Mouse (Mus musculus) hindbrain, embryonic 15.5 days (tissue): Measurements from ENCODE around the gene Epb41l4b. TPM values are rescaled to one million over a fixed set of nuclear protein-coding genes. Genes with fewer than 3 reads are reported as not detected.

Experiments used
- ATAC-seq: fragments of 200-750 bp; cut with Nextera tagmentation; 2 replicates; pipeline ENCODE4 v1.8.0; 2017; ENCODE audit warnings: low read depth, moderate number of reproducible peaks, moderate TSS enrichment; ENCODE audit not compliant: low FRiP score
- H3K27ac ChIP-seq: fragments of 300-500 bp; sonication (generic); replicated peaks from 2 replicates; pipeline ENCODE4 v1.5.1; 2015; ENCODE audit warnings: mild to moderate bottlenecking, inconsistent platforms
- H3K27me3 ChIP-seq: fragments of 300-500 bp; sonication (generic); 2 replicates; pipeline ENCODE4 v1.6.1; 2015; ENCODE audit warnings: control low read depth, inconsistent platforms
- H3K36me3 ChIP-seq: fragments of 300-500 bp; sonication (generic); 2 replicates; pipeline ENCODE4 v1.6.1; 2015; ENCODE audit warnings: control low read depth, inconsistent platforms
- H3K4me1 ChIP-seq: fragments of 300-500 bp; sonication (generic); replicated peaks from 2 replicates; pipeline ENCODE4 v1.6.1; 2015; ENCODE audit warnings: control low read depth, inconsistent platforms
- H3K4me2 ChIP-seq: fragments of 300-500 bp; sonication (generic); 2 replicates; pipeline ENCODE4 v1.6.1; 2015; ENCODE audit warnings: moderate library complexity, mild to moderate bottlenecking, inconsistent platforms
- H3K4me3 ChIP-seq: fragments of 300-500 bp; sonication (generic); 2 replicates; pipeline ENCODE4 v1.5.1; 2015; ENCODE audit warnings: mild to moderate bottlenecking, inconsistent platforms
- H3K9ac ChIP-seq: fragments of 300-500 bp; sonication (generic); 2 replicates; pipeline ENCODE4 v1.6.1; 2015; ENCODE audit warnings: inconsistent platforms
- H3K9me3 ChIP-seq: fragments of 300-500 bp; sonication (generic); 2 replicates; pipeline ENCODE4 v1.6.1; 2016; ENCODE audit warnings: control low read depth, inconsistent platforms
- WGBS: fragments of 180-500 bp; shearing (Covaris S2); methylation state at CpG from one replicate; pipeline ENCODE4 v1.1.7; 2015; 5-methylcytosine and 5-hydroxymethylcytosine counted together
- polyA plus RNA-seq: library from polyadenylated mRNA; unstranded; fragments of >200 nt; fragmentation: Nextera tagmentation; extraction: Ambion mirVana; gene quantifications from 2 replicates; pipeline ENCODE4 v1.2.1, GENCODE M21; 2015

Gene Epb41l4b
- polyA plus RNA-seq, 1 experiment from 2014 or later, result 3.5 TPM

DNA sequence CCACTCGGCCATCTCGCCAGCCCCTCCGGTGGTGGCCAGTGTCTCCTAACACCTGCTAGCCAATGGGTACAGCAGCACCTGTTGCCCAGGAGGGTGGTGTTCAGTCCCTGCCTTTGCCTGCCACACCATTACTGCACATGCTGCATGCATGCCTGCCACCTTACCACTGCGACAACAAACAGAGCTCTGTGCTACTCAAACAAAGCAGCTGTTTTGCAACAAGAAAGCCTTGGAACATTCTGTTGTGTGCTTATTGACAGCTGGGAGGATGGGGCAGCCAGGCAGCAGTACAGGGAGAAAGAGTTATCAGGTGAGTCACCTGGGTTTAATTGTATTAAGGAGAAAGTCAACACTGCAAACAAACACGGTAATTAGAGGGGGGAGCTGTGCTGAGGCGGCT, 72.6 kb downstream of the Epb41l4b start:
- ATAC-seq, result no peak
- Histone ChIP-seq H3K9ac (no peak overlapping the region), H3K36me3 (no peaks in the 10 kb centered on the region), H3K27ac (no peak overlapping the region), H3K27me3 (no peaks in the 10 kb centered on the region), H3K4me1 (peaks cover 4% of the 10 kb centered on the region; the same call in 1 of the 2 replicates), H3K9me3 (no peaks in the 10 kb centered on the region), H3K4me2 (no peak overlapping the region), H3K4me3 (no peak overlapping the region)
- 87% methylated on average over 6 of the region's 6 CpGs for WGBS

DNA sequence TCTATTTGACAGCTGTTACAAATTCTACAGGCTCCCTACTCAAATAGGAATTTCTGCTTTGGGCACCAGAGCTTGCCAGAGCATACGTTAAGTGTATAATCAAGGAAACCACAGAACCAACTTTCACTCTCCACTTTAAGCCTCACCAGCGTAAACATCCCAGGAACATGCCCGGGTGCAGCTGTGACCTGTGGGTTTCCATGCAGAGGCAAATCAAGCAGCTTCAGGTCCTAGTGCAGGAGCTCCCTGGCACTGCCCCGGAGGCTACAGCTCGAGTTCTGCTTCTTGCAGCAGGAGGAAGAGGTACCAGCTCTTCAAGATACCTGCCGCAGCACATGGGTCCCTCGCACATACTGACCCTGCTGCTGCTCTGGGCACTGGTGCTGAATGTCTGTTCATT, 74.8 kb downstream of the Epb41l4b start:
- no peak overlapping the region for H3K27ac ChIP-seq
- H3K36me3 ChIP-seq, result no peaks in the 10 kb centered on the region
- 79% methylated on average over 7 of the region's 7 CpGs for WGBS
- H3K4me2 ChIP-seq, result no peak overlapping the region
- H3K9me3 ChIP-seq, result no peaks in the 10 kb centered on the region
- no peaks in the 10 kb centered on the region for H3K27me3 ChIP-seq
- H3K4me1 ChIP-seq, result peaks cover 6% of the 10 kb centered on the region
- H3K4me3 ChIP-seq, result no peak overlapping the region
- ATAC-seq, result no peak
- no peak overlapping the region for H3K9ac ChIP-seq

DNA sequence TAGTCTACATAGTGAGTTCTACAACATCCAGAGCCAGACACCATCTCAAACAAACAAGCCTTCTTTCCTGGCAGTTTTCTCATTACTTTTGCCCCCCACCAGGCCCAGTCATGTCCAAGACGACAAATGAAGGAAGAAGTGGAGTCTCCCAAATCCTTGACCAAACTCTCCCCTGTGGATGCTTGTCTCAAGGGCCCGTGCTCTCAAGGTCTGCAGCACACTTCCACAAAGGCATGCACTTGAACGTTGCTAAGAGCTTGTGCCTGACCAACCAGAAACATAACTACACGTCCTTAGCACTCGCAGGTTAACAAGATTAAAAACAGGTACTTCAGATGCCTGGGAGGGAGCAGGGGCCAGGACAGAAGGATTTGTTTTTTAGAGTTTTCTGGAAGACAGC, 75.4 kb downstream of the Epb41l4b start:
- peaks cover 6% of the 10 kb centered on the region for H3K4me1 ChIP-seq
- no peak overlapping the region for H3K4me2 ChIP-seq
- H3K4me3 ChIP-seq, result no peak overlapping the region
- H3K27me3 ChIP-seq, result no peaks in the 10 kb centered on the region
- H3K9ac ChIP-seq, result no peak overlapping the region
- no peak overlapping the region for H3K27ac ChIP-seq
- 82% methylated on average over 5 of the region's 5 CpGs for WGBS
- ATAC-seq, result no peak
- H3K9me3 ChIP-seq, result no peaks in the 10 kb centered on the region
- no peaks in the 10 kb centered on the region for H3K36me3 ChIP-seq

DNA sequence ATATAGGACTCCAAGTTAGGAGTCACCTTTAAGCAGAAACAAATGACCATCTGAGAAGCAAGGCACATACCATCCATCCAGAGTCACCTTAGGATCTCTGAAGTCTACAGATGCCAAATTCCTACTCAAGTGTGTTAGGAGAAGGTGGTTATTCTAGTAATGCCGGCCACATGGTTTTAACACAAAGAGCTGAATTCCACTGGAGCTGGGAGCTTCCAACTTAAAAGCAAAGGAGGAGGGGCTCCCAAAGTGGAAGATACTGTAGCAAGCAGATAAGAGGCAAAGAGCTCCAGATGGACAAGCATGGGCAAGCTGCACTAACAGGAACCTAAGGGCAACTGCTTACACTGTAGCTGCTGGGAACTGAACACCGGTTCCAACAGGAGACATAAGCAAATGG, 76.3 kb downstream of the Epb41l4b start:
- Histone ChIP-seq H3K36me3 (no peaks in the 10 kb centered on the region), H3K4me2 (no peak overlapping the region), H3K4me3 (no peak overlapping the region), H3K27ac (no peak overlapping the region), H3K9ac (no peak overlapping the region), H3K27me3 (no peaks in the 10 kb centered on the region), H3K9me3 (no peaks in the 10 kb centered on the region), H3K4me1 (peaks cover 6% of the 10 kb centered on the region)
- no peak for ATAC-seq
- WGBS, result 92% methylated on average over 2 of the region's 2 CpGs

DNA sequence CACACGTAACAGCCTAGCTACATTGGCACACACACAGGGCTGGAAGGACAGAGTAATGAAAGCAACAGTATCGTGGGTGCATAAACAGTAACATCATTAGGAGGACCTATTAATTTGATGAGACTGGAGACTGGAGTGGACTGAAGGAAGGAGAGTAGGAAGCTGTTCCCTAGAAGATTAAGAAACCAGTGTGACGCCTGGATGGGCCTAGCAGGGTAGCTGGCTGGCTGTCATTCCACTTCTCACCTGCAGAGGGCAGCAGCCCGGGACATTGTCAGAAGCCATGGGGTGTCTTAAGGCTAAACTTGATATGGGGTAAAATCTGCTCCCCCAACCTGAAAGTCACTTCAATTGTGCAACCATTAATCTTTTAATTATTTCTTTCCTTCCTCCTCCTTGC, 78.0 kb downstream of the Epb41l4b start:
- no peaks in the 10 kb centered on the region for H3K36me3 ChIP-seq
- peak; percentile 49; the same call in 1 of the 2 replicates for ATAC-seq
- H3K4me3 ChIP-seq, result no peak overlapping the region
- peaks cover 6% of the 10 kb centered on the region for H3K4me1 ChIP-seq
- H3K9ac ChIP-seq, result no peak overlapping the region
- no peaks in the 10 kb centered on the region for H3K9me3 ChIP-seq
- no peaks in the 10 kb centered on the region for H3K27me3 ChIP-seq
- 26% methylated on average over 4 of the region's 4 CpGs for WGBS
- H3K4me2 ChIP-seq, result no peak overlapping the region
- H3K27ac ChIP-seq, result no peak overlapping the region

- no peak overlapping the region for H3K4me3 ChIP-seq
- H3K4me1 ChIP-seq, result peaks cover 6% of the 10 kb centered on the region
- no peaks in the 10 kb centered on the region for H3K36me3 ChIP-seq
- H3K27me3 ChIP-seq, result no peaks in the 10 kb centered on the region
- H3K9ac ChIP-seq, result no peak overlapping the region
- no peak overlapping the region for H3K4me2 ChIP-seq
- H3K27ac ChIP-seq, result no peak overlapping the region
- WGBS, result 7% methylated on average over 2 of the region's 2 CpGs
- no peaks in the 10 kb centered on the region for H3K9me3 ChIP-seq
- 0 out of 2 replicates have a peak, but pooled peaks have one; percentile 25 for ATAC-seq
Observed at GRCm38 (mm10) chr4:57064830-57065229, 78.4 kb downstream of the Epb41l4b start.

GRCm38 (mm10) chr4:57060319-57060831, 82.9 kb downstream of the Epb41l4b start:
- Histone ChIP-seq H3K36me3 (no peaks in the 10 kb centered on the region), H3K27ac (no peak overlapping the region), H3K9me3 (no peaks in the 10 kb centered on the region), H3K27me3 (no peaks in the 10 kb centered on the region), H3K4me1 (peaks cover 9% of the 10 kb centered on the region; the same call in 1 of the 2 replicates), H3K9ac (no peak overlapping the region), H3K4me2 (no peak overlapping the region), H3K4me3 (no peak overlapping the region)
- WGBS, result 79% methylated on average over 15 of the region's 15 CpGs
- no peak for ATAC-seq

GRCm38 (mm10) chr4:57058623-57059022, 84.6 kb downstream of the Epb41l4b start:
- no peak for ATAC-seq
- Histone ChIP-seq H3K27me3 (no peaks in the 10 kb centered on the region), H3K9me3 (no peaks in the 10 kb centered on the region), H3K9ac (no peak overlapping the region), H3K4me2 (no peak overlapping the region), H3K4me1 (0 out of 2 replicates have a peak, but pooled peaks cover 6% of the 10 kb centered on the region), H3K36me3 (no peaks in the 10 kb centered on the region), H3K27ac (no peak overlapping the region), H3K4me3 (no peak overlapping the region)
- WGBS, result 78% methylated on average over 2 of the region's 2 CpGs

- no peaks in the 10 kb centered on the region for H3K27me3 ChIP-seq
- no peaks in the 10 kb centered on the region for H3K9me3 ChIP-seq
- WGBS, result 87% methylated on average over 4 of the region's 4 CpGs
- ATAC-seq, result no peak
- 0 out of 2 replicates have a peak, but pooled peaks cover 6% of the 10 kb centered on the region for H3K4me1 ChIP-seq
- no peak overlapping the region for H3K27ac ChIP-seq
- no peak overlapping the region for H3K4me3 ChIP-seq
- H3K36me3 ChIP-seq, result no peaks in the 10 kb centered on the region
- no peak overlapping the region for H3K4me2 ChIP-seq
- H3K9ac ChIP-seq, result no peak overlapping the region
Observed at GRCm38 (mm10) chr4:57057637-57058036, 85.6 kb downstream of the Epb41l4b start.

- Histone ChIP-seq H3K27me3 (no peaks in the 10 kb centered on the region), H3K4me1 (0 out of 2 replicates have a peak, but pooled peaks cover 6% of the 10 kb centered on the region), H3K36me3 (no peaks in the 10 kb centered on the region), H3K4me3 (no peak overlapping the region), H3K27ac (no peak overlapping the region), H3K4me2 (no peak overlapping the region), H3K9ac (no peak overlapping the region), H3K9me3 (no peaks in the 10 kb centered on the region)
- ATAC-seq, result no peak
- 77% methylated on average over 7 of the region's 7 CpGs for WGBS
Observed at GRCm38 (mm10) chr4:57055635-57056034, 87.6 kb downstream of the Epb41l4b start.

GRCm38 (mm10) chr4:57049281-57049921, 93.8 kb downstream of the Epb41l4b start:
- no peak overlapping the region for H3K9ac ChIP-seq
- H3K4me1 ChIP-seq, result peaks cover 11% of the 10 kb centered on the region; the same call in 1 of the 2 replicates
- no peaks in the 10 kb centered on the region for H3K27me3 ChIP-seq
- no peaks in the 10 kb centered on the region for H3K36me3 ChIP-seq
- 43% methylated on average over 5 of the region's 5 CpGs for WGBS
- no peak overlapping the region for H3K27ac ChIP-seq
- no peak overlapping the region for H3K4me2 ChIP-seq
- H3K4me3 ChIP-seq, result no peak overlapping the region
- no peaks in the 10 kb centered on the region for H3K9me3 ChIP-seq
- no peak for ATAC-seq

DNA sequence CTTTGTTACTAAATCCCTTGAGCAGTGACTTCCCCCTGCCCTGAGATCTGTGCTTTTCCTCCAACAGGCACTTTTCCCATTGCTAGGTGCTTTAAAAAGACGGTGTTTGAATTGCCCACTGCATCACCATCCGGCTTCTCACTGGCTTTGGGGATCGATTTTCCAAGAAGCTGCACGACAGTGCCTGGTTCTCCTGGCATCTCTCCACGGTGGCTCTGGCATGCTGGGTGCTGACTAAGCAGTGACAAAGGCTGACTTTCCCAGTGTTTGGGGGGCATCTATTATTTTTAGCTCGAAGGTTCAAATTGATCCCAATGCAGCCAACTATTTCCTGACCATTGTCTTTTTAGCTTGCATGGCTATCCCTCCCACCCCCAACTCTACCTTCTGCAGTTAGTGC, 94.7 kb downstream of the Epb41l4b start:
- ATAC-seq, result no peak
- Histone ChIP-seq H3K9ac (no peak overlapping the region), H3K4me3 (no peak overlapping the region), H3K4me2 (no peak overlapping the region), H3K27me3 (no peaks in the 10 kb centered on the region), H3K4me1 (peaks cover 11% of the 10 kb centered on the region; the same call in 1 of the 2 replicates), H3K27ac (no peak overlapping the region), H3K36me3 (no peaks in the 10 kb centered on the region), H3K9me3 (no peaks in the 10 kb centered on the region)
- WGBS, result 27% methylated on average over 6 of the region's 6 CpGs
